Mouse (Mus musculus) intestine, embryonic 16.5 days (tissue): Measurements from ENCODE around the gene Isl2. TPM values are rescaled to one million over a fixed set of nuclear protein-coding genes. Genes with fewer than 3 reads are reported as not detected.

Experiments used
- ATAC-seq: fragments of 200-750 bp; cut with Nextera tagmentation; 2 replicates; pipeline ENCODE4 v1.8.0; 2017; ENCODE audit warnings: moderate TSS enrichment, moderate library complexity
- H3K27ac ChIP-seq: fragments of 300-500 bp; sonication (generic); 2 replicates; pipeline ENCODE4 v1.5.1; 2014; ENCODE audit warnings: mild to moderate bottlenecking, low read length
- H3K27me3 ChIP-seq: fragments of 300-500 bp; sonication (generic); replicated peaks from 2 replicates; pipeline ENCODE4 v1.6.1; 2014; ENCODE audit warnings: low read length, control low read depth, mixed read lengths; ENCODE audit not compliant: control insufficient read depth, insufficient read depth
- H3K36me3 ChIP-seq: fragments of 300-500 bp; sonication (generic); 2 replicates; pipeline ENCODE4 v1.6.1; 2014; ENCODE audit warnings: low read length, control low read depth; ENCODE audit not compliant: control insufficient read depth, insufficient read depth
- H3K4me1 ChIP-seq: fragments of 300-500 bp; sonication (generic); 2 replicates; pipeline ENCODE4 v1.6.1; 2014; ENCODE audit warnings: low read length, control low read depth, mixed read lengths; ENCODE audit not compliant: control insufficient read depth, insufficient read depth
- H3K4me2 ChIP-seq: fragments of 300-500 bp; sonication (generic); 2 replicates; pipeline ENCODE4 v1.6.1; 2014; ENCODE audit warnings: low read depth, low read length, control low read depth
- H3K4me3 ChIP-seq: fragments of 300-500 bp; sonication (generic); 2 replicates; pipeline ENCODE4 v1.5.1; 2014; ENCODE audit warnings: mild to moderate bottlenecking, low read length
- H3K9ac ChIP-seq: fragments of 300-500 bp; sonication (generic); 2 replicates; pipeline ENCODE4 v1.6.1; 2014; ENCODE audit warnings: low read depth, low read length
- H3K9me3 ChIP-seq: fragments of 300-500 bp; sonication (generic); 2 replicates; pipeline ENCODE4 v1.6.1; 2016; ENCODE audit warnings: low read length, control low read depth; ENCODE audit not compliant: control insufficient read depth
- WGBS: fragments of 180-500 bp; shearing (Covaris S2); extraction: QIAGEN DNeasy Blood & Tissue Kit; methylation state at CpG from one replicate; pipeline ENCODE4 v1.1.7; 2014; 5-methylcytosine and 5-hydroxymethylcytosine counted together
- polyA plus RNA-seq: library from polyadenylated mRNA; unstranded; fragments of >200 nt; fragmentation: Nextera tagmentation; extraction: Ambion mirVana; gene quantifications from 2 replicates; pipeline ENCODE4 v1.2.1, GENCODE M21; 2015

Isl2 gene
- polyA plus RNA-seq, 1 experiment from 2014 or later, result 2.6 TPM

GRCm38 (mm10) chr9:55544861-55545555 lies 6.5 kb downstream of the Isl2 start:
- H3K27me3 ChIP-seq, result peaks cover 48% of the 10 kb centered on the region
- ATAC-seq, result no peak
- 18% methylated on average over 30 of the region's 30 CpGs for WGBS

GRCm38 (mm10) chr9:55545556-55546175 lies 7.2 kb downstream of the Isl2 start:
- H3K9ac ChIP-seq, result no peak overlapping the region
- peaks cover 4% of the 10 kb centered on the region; the same call in 1 of the 2 replicates for H3K9me3 ChIP-seq
- no peak for ATAC-seq
- peaks cover 27% of the 10 kb centered on the region for H3K4me1 ChIP-seq
- no peaks in the 10 kb centered on the region for H3K36me3 ChIP-seq
- H3K27me3 ChIP-seq, result peaks cover 48% of the 10 kb centered on the region
- WGBS, result 24% methylated on average over 41 of the region's 41 CpGs
- H3K27ac ChIP-seq, result no peak overlapping the region
- H3K4me3 ChIP-seq, result peak overlapping the region; percentile 36
- H3K4me2 ChIP-seq, result peak overlapping the region; percentile 77

More at GRCm38 (mm10) chr9:55544861-55545555, 6.5 kb downstream of the Isl2 start:
- no peak overlapping the region for H3K27ac ChIP-seq
- H3K4me2 ChIP-seq, result peak overlapping the region; percentile 77; the same call in 1 of the 2 replicates
- peaks cover 27% of the 10 kb centered on the region for H3K4me1 ChIP-seq
- H3K9me3 ChIP-seq, result peaks cover 4% of the 10 kb centered on the region; the same call in 1 of the 2 replicates
- no peaks in the 10 kb centered on the region for H3K36me3 ChIP-seq
- H3K9ac ChIP-seq, result no peak overlapping the region
- peak overlapping the region; percentile 36 for H3K4me3 ChIP-seq

- 15% methylated on average over 63 of the region's 63 CpGs for WGBS
- Histone ChIP-seq H3K4me2 (peak overlapping the region; percentile 77), H3K4me1 (peaks cover 27% of the 10 kb centered on the region), H3K9ac (no peak overlapping the region), H3K27ac (no peak overlapping the region), H3K27me3 (peaks cover 44% of the 10 kb centered on the region), H3K36me3 (no peaks in the 10 kb centered on the region), H3K9me3 (peaks cover 4% of the 10 kb centered on the region; the same call in 1 of the 2 replicates), H3K4me3 (peak overlapping the region; percentile 36)
- peak; percentile 52 for ATAC-seq
Measured at GRCm38 (mm10) chr9:55546176-55547010, 7.9 kb downstream of the Isl2 start.

- 32% methylated on average over 3 of the region's 3 CpGs for WGBS
- H3K36me3 ChIP-seq, result no peaks in the 10 kb centered on the region
- H3K4me1 ChIP-seq, result peaks cover 17% of the 10 kb centered on the region
- ATAC-seq, result no peak
- H3K4me2 ChIP-seq, result 0 out of 2 replicates have a peak overlapping the region, but pooled peaks have one; percentile 33
- no peak overlapping the region for H3K4me3 ChIP-seq
- no peak overlapping the region for H3K9ac ChIP-seq
- H3K27ac ChIP-seq, result no peak overlapping the region
- H3K9me3 ChIP-seq, result peaks cover 4% of the 10 kb centered on the region; the same call in 1 of the 2 replicates
- peaks cover 37% of the 10 kb centered on the region for H3K27me3 ChIP-seq
Measured at GRCm38 (mm10) chr9:55548871-55549270, 10.4 kb downstream of the Isl2 start.

- ATAC-seq, result no peak
- Histone ChIP-seq H3K27me3 (peaks cover 32% of the 10 kb centered on the region), H3K27ac (no peak overlapping the region), H3K4me2 (peak overlapping the region; percentile 33), H3K9ac (no peak overlapping the region), H3K4me3 (no peak overlapping the region), H3K4me1 (peaks cover 12% of the 10 kb centered on the region), H3K36me3 (no peaks in the 10 kb centered on the region), H3K9me3 (peaks cover 4% of the 10 kb centered on the region; the same call in 1 of the 2 replicates)
- WGBS, result 15% methylated on average over 16 of the region's 16 CpGs
Measured at GRCm38 (mm10) chr9:55549302-55549890, 10.9 kb downstream of the Isl2 start.

- WGBS, result 34% methylated on average over 1 of the region's 1 CpGs
- Histone ChIP-seq H3K36me3 (no peaks in the 10 kb centered on the region), H3K4me2 (no peak overlapping the region), H3K9me3 (no peaks in the 10 kb centered on the region), H3K4me3 (no peak overlapping the region), H3K9ac (no peak overlapping the region), H3K4me1 (0 out of 2 replicates have a peak, but pooled peaks cover 3% of the 10 kb centered on the region), H3K27ac (no peak overlapping the region), H3K27me3 (no peaks in the 10 kb centered on the region)
- no peak for ATAC-seq
Measured at GRCm38 (mm10) chr9:55554986-55555385, 16.5 kb downstream of the Isl2 start.

GRCm38 (mm10) chr9:55560960-55561359 lies 22.5 kb downstream of the Isl2 start:
- Histone ChIP-seq H3K9me3 (no peaks in the 10 kb centered on the region), H3K9ac (no peak overlapping the region), H3K36me3 (no peaks in the 10 kb centered on the region), H3K4me1 (0 out of 2 replicates have a peak, but pooled peaks cover 3% of the 10 kb centered on the region), H3K27ac (no peak overlapping the region), H3K4me3 (no peak overlapping the region), H3K4me2 (no peak overlapping the region), H3K27me3 (no peaks in the 10 kb centered on the region)
- WGBS, result 100% methylated on average over 1 of the region's 1 CpGs
- no peak for ATAC-seq

GRCm38 (mm10) chr9:55568466-55569159 lies 30.1 kb downstream of the Isl2 start:
- Histone ChIP-seq H3K27me3 (no peaks in the 10 kb centered on the region), H3K36me3 (no peaks in the 10 kb centered on the region), H3K4me3 (no peak overlapping the region), H3K4me1 (no peaks in the 10 kb centered on the region), H3K27ac (no peak overlapping the region), H3K9ac (no peak overlapping the region), H3K4me2 (no peak overlapping the region), H3K9me3 (no peaks in the 10 kb centered on the region)
- WGBS, result 71% methylated on average over 5 of the region's 5 CpGs
- ATAC-seq, result no peak
